9 mouse cellular contexts compared by ENCODE assay signal in the genomic region with DNA sequence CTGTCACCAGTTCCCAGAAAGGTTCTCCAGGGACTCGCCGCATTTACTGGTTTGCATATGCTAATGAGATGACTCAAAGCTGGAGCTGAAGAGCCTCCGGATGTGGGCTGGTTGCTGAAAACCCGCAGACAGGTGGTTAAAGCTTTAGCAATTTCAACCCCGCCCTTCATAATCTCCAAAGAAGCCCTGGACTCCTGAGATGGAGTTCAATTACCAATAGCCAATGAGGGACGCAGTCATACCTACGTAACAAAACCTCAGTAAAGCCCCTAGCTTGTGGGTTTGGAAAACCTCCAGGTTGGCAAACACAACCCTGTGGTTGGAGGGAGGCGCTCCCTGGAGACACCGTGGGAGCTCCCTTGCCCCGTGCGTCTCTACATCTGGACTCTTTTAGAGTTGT. TPM values are rescaled to one million over a fixed set of nuclear protein-coding genes. Genes with fewer than 3 reads are reported as not detected.
DNase-seq lines count a peak whose midpoint lies in the region; ATAC-seq and TF ChIP-seq lines count a peak whose summit lies in the region.
"Had no signal": no experiment of that assay in that cellular context is flagged by ENCODE, and none has a peak within 500 bp of the region (broad histone marks: within the 10 kb centered on the region; RNA-seq: fewer than 3 reads in every experiment).

No protein-coding gene starts in this region.

- H3K4me2 ChIP-seq in embryonic facial prominence, embryonic 12.5 days (replicated peaks): peak overlapping the region; percentile 14; the same call in 1 of the 2 replicates
- peak overlapping the region; percentile 99 for H3K4me2 ChIP-seq in CH12.LX (ENCODE audit: insufficient read depth, low read depth, poor library complexity, severe bottlenecking)
- H3K4me2 ChIP-seq in midbrain, embryonic 11.5 days: no peak overlapping the region

- H3K79me2 ChIP-seq in CH12.LX (replicated peaks; ENCODE audit: control insufficient read depth, extremely low read depth, insufficient read depth, poor library complexity, severe bottlenecking): no peaks in the 10 kb centered on the region

- TF ChIP-seq POLR2A in CH12.LX (IDR thresholded peaks at IDR 0.05; ENCODE audit: low read depth, low read length): no peak

- TF ChIP-seq RAD21 in CH12.LX (IDR thresholded peaks at IDR 0.05; ENCODE audit: low read depth, low read length): no peak

- H3K27ac ChIP-seq in embryonic facial prominence, embryonic 12.5 days: no peak overlapping the region
- H3K27ac ChIP-seq in embryonic facial prominence, embryonic 10.5 days (replicated peaks): no peak overlapping the region
- peak overlapping the region; percentile 71 for H3K27ac ChIP-seq in CH12.LX (ENCODE audit: insufficient read depth, low read depth)
- H3K27ac ChIP-seq in midbrain, embryonic 11.5 days (ENCODE audit: low read depth, low read length): no peak overlapping the region

- dilution Hi-C loops in CH12.LX (cut with MboI; ENCODE audit: extremely low pct_ligation_motif_present, extremely low pct_unique_long_range_greater_than_20kb, low sequenced_read_pairs): no loop called here

- H3K36me3 ChIP-seq in embryonic facial prominence, embryonic 12.5 days: no peaks in the 10 kb centered on the region
- no peaks in the 10 kb centered on the region for H3K36me3 ChIP-seq in embryonic facial prominence, embryonic 10.5 days (replicated peaks)
- no peaks in the 10 kb centered on the region for H3K36me3 ChIP-seq in CH12.LX (replicated peaks in 1 of 2; ENCODE audit: control insufficient read depth in 1 of 2, insufficient read depth in 1 of 2, low read length in 1 of 2)
- no peaks in the 10 kb centered on the region for H3K36me3 ChIP-seq in midbrain, embryonic 11.5 days (ENCODE audit: control insufficient read depth, insufficient read depth, low read length)

- peak; percentile 79 for ATAC-seq in embryonic facial prominence, embryonic 12.5 days (ENCODE audit: insufficient number of reproducible peaks, insufficient read depth, low FRiP score, low TSS enrichment)
- peak; percentile 85 for ATAC-seq in granulocyte monocyte progenitor cell, adult 5-6 weeks (replicated peaks; ENCODE audit: poor library complexity, severe bottlenecking)
- peak; percentile 77 for ATAC-seq in neutrophil, adult 5-6 weeks (ENCODE audit: extremely low read depth, insufficient number of reproducible peaks, low FRiP score, poor library complexity, severe bottlenecking)
- ATAC-seq in midbrain, embryonic 11.5 days (ENCODE audit: low FRiP score): no peak

- no peak overlapping the region for H3K9ac ChIP-seq in embryonic facial prominence, embryonic 12.5 days
- H3K9ac ChIP-seq in CH12.LX (ENCODE audit: insufficient read depth, low read depth): no peak overlapping the region
- no peak overlapping the region for H3K9ac ChIP-seq in midbrain, embryonic 11.5 days (ENCODE audit: low read length)

- H3K27me3 ChIP-seq in embryonic facial prominence, embryonic 12.5 days: no peaks in the 10 kb centered on the region
- H3K27me3 ChIP-seq in embryonic facial prominence, embryonic 10.5 days (replicated peaks; ENCODE audit: low read depth, poor library complexity, severe bottlenecking): peaks cover 19% of the 10 kb centered on the region
- H3K27me3 ChIP-seq in CH12.LX (replicated peaks): peaks cover 9% of the 10 kb centered on the region
- H3K27me3 ChIP-seq in midbrain, embryonic 11.5 days (ENCODE audit: control insufficient read depth, insufficient read depth, low read length): no peaks in the 10 kb centered on the region; the same call in 1 of the 2 replicates

- no peak for TF ChIP-seq CTCF in CH12.LX (conservative IDR thresholded peaks at IDR 0.05 in 1 of 2, IDR thresholded peaks at IDR 0.05 in 1 of 2; ENCODE audit: low read depth in 2 of 2, low read length in 2 of 2)

- H3K4me1 ChIP-seq in embryonic facial prominence, embryonic 12.5 days: peaks cover 3% of the 10 kb centered on the region; the same call in 1 of the 2 replicates
- peaks cover 16% of the 10 kb centered on the region for H3K4me1 ChIP-seq in embryonic facial prominence, embryonic 10.5 days
- peaks cover 2 to 25% of the 10 kb centered on the region in 2 experiments for H3K4me1 ChIP-seq in CH12.LX (ENCODE audit: control insufficient read depth in 1 of 2, insufficient read depth in 2 of 2)
- no peaks in the 10 kb centered on the region for H3K4me1 ChIP-seq in midbrain, embryonic 11.5 days (ENCODE audit: control insufficient read depth, insufficient read depth, low read length)

- H3K4me3 ChIP-seq in embryonic facial prominence, embryonic 12.5 days: no peak overlapping the region
- H3K4me3 ChIP-seq in embryonic facial prominence, embryonic 10.5 days: no peak overlapping the region
- H3K4me3 ChIP-seq in CH12.LX (replicated peaks in 1 of 3; ENCODE audit: low read depth in 2 of 3, low read length in 2 of 3, poor library complexity in 1 of 3): no peak overlapping the region
- no peak overlapping the region for H3K4me3 ChIP-seq in midbrain, embryonic 11.5 days (ENCODE audit: low read depth, low read length)

- H3K9me3 ChIP-seq in embryonic facial prominence, embryonic 12.5 days: peaks cover 5% of the 10 kb centered on the region; the same call in 1 of the 2 replicates
- H3K9me3 ChIP-seq in embryonic facial prominence, embryonic 10.5 days: peaks cover 11% of the 10 kb centered on the region; the same call in 1 of the 2 replicates
- H3K9me3 ChIP-seq in CH12.LX (replicated peaks; ENCODE audit: low read length): peaks cover 25% of the 10 kb centered on the region
- H3K9me3 ChIP-seq in midbrain, embryonic 11.5 days (ENCODE audit: control insufficient read depth, low read length): no peaks in the 10 kb centered on the region

- 13% methylated on average over 11 of the region's 11 CpGs for WGBS in embryonic facial prominence, embryonic 12.5 days
- 16% methylated on average over 11 of the region's 11 CpGs for WGBS in embryonic facial prominence, embryonic 10.5 days
- WGBS in midbrain, embryonic 11.5 days: 20% methylated on average over 11 of the region's 11 CpGs

- in situ Hi-C loops in CH12.LX (cut with MboI; ENCODE audit: low pct_ligation_motif_present, low pct_unique_long_range_greater_than_20kb, low sequenced_read_pairs): no loop called here

- peak; percentile 98 for TF ChIP-seq EP300 in CH12.LX (IDR thresholded peaks at IDR 0.05; ENCODE audit: low read length)

- no peak for DNase-seq in embryonic facial prominence, embryonic 10.5 days (ENCODE audit: low spot score)
- DNase-seq in CH12.LX (ENCODE audit: extremely low read depth): peak; percentile 99
- no peak for DNase-seq in adrenal gland, postnatal 14 days
- DNase-seq in midbrain, embryonic 11.5 days (ENCODE audit: low spot score, missing footprints): no peak
- DNase-seq in urinary bladder, adult 2 months (ENCODE audit: low spot score): no peak

RNA-seq across cellular contexts. Expression of gene Pigt, which starts 24.5 kb away (rescaled TPM):
- 36.7 and 37.7 TPM in 2 replicates for polyA plus RNA-seq in embryonic facial prominence, embryonic 12.5 days (2016; fragmentation: Nextera tagmentation; extraction: Ambion mirVana)
- polyA plus RNA-seq in embryonic facial prominence, embryonic 10.5 days (2016; fragmentation: Nextera tagmentation; extraction: Ambion mirVana): 34.8 and 38.1 TPM in 2 replicates
- total RNA-seq in CH12.LX (2012; rRNA removed) (36.8 and 39.2 TPM in 2 replicates), CH12.LX (2014; rRNA removed) (12.4 and 14.0 TPM in 2 replicates)
- 66.2 and 91.8 TPM in 2 replicates for polyA plus RNA-seq in CH12.LX (2012; ENCODE audit: insufficient read length, low read depth)
- 97.1 and 103 TPM in 2 replicates for total RNA-seq in granulocyte monocyte progenitor cell, adult 5-6 weeks (2014; fragmentation: Nextera tagmentation)
- total RNA-seq in granulocyte monocyte progenitor cell, adult 5-6 weeks (2017): 27.2 and 27.5 TPM in 2 replicates
- 26.2 and 29.7 TPM in 2 replicates for total RNA-seq in neutrophil, adult 5-6 weeks (2017)
- 85.2 and 89.0 TPM in 2 replicates for total RNA-seq in adrenal gland, postnatal 14 days (2021)
- polyA plus RNA-seq in midbrain, embryonic 11.5 days (2014; fragmentation: Nextera tagmentation; extraction: Ambion mirVana): 48.1 and 51.9 TPM in 2 replicates
- 55.9 and 71.5 TPM in 2 replicates for polyA plus RNA-seq in urinary bladder, adult 2 months (2012; rRNA removed)

RNA-seq across cellular contexts. Expression of gene Dbndd2, which starts 35.9 kb away (rescaled TPM):
- polyA plus RNA-seq in embryonic facial prominence, embryonic 12.5 days (2016; fragmentation: Nextera tagmentation; extraction: Ambion mirVana): 1.7 and 2.2 TPM in 2 replicates
- 1.8 TPM in 2 replicates for polyA plus RNA-seq in embryonic facial prominence, embryonic 10.5 days (2016; fragmentation: Nextera tagmentation; extraction: Ambion mirVana)
- 1.6 and 5.7 TPM in 2 replicates for total RNA-seq in CH12.LX (2012; rRNA removed)
- total RNA-seq in CH12.LX (2014; rRNA removed): 0.61 TPM in 1 of 2 replicates, not detected in the other
- 0.31 and 0.53 TPM in 2 replicates for polyA plus RNA-seq in CH12.LX (2012; ENCODE audit: insufficient read length, low read depth)
- 5.6 TPM in 1 of 2 replicates, not detected in the other for total RNA-seq in granulocyte monocyte progenitor cell, adult 5-6 weeks (2014; fragmentation: Nextera tagmentation)
- 0.46 and 0.95 TPM in 2 replicates for total RNA-seq in granulocyte monocyte progenitor cell, adult 5-6 weeks (2017)
- 1.3 and 2.3 TPM in 2 replicates for total RNA-seq in neutrophil, adult 5-6 weeks (2017)
- 10.0 and 13.8 TPM in 2 replicates for total RNA-seq in adrenal gland, postnatal 14 days (2021)
- polyA plus RNA-seq in midbrain, embryonic 11.5 days (2014; fragmentation: Nextera tagmentation; extraction: Ambion mirVana): 3.1 and 3.4 TPM in 2 replicates
- polyA plus RNA-seq in urinary bladder, adult 2 months (2012; rRNA removed): 124 and 133 TPM in 2 replicates

RNA-seq across cellular contexts. Expression of gene Wfdc2, which starts 40.4 kb away (rescaled TPM):
- polyA plus RNA-seq in embryonic facial prominence, embryonic 12.5 days (2016; fragmentation: Nextera tagmentation; extraction: Ambion mirVana): 49.9 and 59.6 TPM in 2 replicates
- 59.8 and 62.7 TPM in 2 replicates for polyA plus RNA-seq in embryonic facial prominence, embryonic 10.5 days (2016; fragmentation: Nextera tagmentation; extraction: Ambion mirVana)
- total RNA-seq in CH12.LX (2012; rRNA removed) (not detected in 2 replicates), CH12.LX (2014; rRNA removed) (not detected in 2 replicates)
- not detected in 2 replicates for polyA plus RNA-seq in CH12.LX (2012; ENCODE audit: insufficient read length, low read depth)
- not detected in 2 replicates for total RNA-seq in granulocyte monocyte progenitor cell, adult 5-6 weeks (2014; fragmentation: Nextera tagmentation)
- not detected in 2 replicates for total RNA-seq in granulocyte monocyte progenitor cell, adult 5-6 weeks (2017)
- total RNA-seq in neutrophil, adult 5-6 weeks (2017): not detected in 2 replicates
- 2.1 TPM in 1 of 2 replicates, not detected in the other for total RNA-seq in adrenal gland, postnatal 14 days (2021)
- polyA plus RNA-seq in midbrain, embryonic 11.5 days (2014; fragmentation: Nextera tagmentation; extraction: Ambion mirVana): 15.4 and 21.7 TPM in 2 replicates
- polyA plus RNA-seq in urinary bladder, adult 2 months (2012; rRNA removed): 775 and 802 TPM in 2 replicates

RNA-seq across cellular contexts. Expression of gene Trp53tg5, which starts 48.3 kb away (rescaled TPM):
- polyA plus RNA-seq in embryonic facial prominence, embryonic 12.5 days (2016; fragmentation: Nextera tagmentation; extraction: Ambion mirVana): not detected in 2 replicates
- polyA plus RNA-seq in embryonic facial prominence, embryonic 10.5 days (2016; fragmentation: Nextera tagmentation; extraction: Ambion mirVana): not detected in 2 replicates
- not detected in 2 replicates for total RNA-seq in CH12.LX (2012; rRNA removed)
- not detected in 2 replicates for total RNA-seq in CH12.LX (2014; rRNA removed)
- not detected in 2 replicates for polyA plus RNA-seq in CH12.LX (2012; ENCODE audit: insufficient read length, low read depth)
- total RNA-seq in granulocyte monocyte progenitor cell, adult 5-6 weeks (2014; fragmentation: Nextera tagmentation): not detected in 2 replicates
- total RNA-seq in granulocyte monocyte progenitor cell, adult 5-6 weeks (2017): not detected in 2 replicates
- total RNA-seq in neutrophil, adult 5-6 weeks (2017): not detected in 2 replicates
- total RNA-seq in adrenal gland, postnatal 14 days (2021): not detected in 2 replicates
- not detected in 2 replicates for polyA plus RNA-seq in midbrain, embryonic 11.5 days (2014; fragmentation: Nextera tagmentation; extraction: Ambion mirVana)
- polyA plus RNA-seq in urinary bladder, adult 2 months (2012; rRNA removed): not detected in 2 replicates
- total RNA-seq: heart, adult 18-20 months had no signal

RNA-seq across cellular contexts. Expression of gene Spint3, which starts 51.4 kb away (rescaled TPM):
- polyA plus RNA-seq in embryonic facial prominence, embryonic 12.5 days (2016; fragmentation: Nextera tagmentation; extraction: Ambion mirVana): not detected in 2 replicates
- polyA plus RNA-seq in embryonic facial prominence, embryonic 10.5 days (2016; fragmentation: Nextera tagmentation; extraction: Ambion mirVana): not detected in 2 replicates
- total RNA-seq in CH12.LX (2012; rRNA removed): not detected in 2 replicates
- total RNA-seq in CH12.LX (2014; rRNA removed): not detected in 2 replicates
- not detected in 2 replicates for polyA plus RNA-seq in CH12.LX (2012; ENCODE audit: insufficient read length, low read depth)
- not detected in 2 replicates for total RNA-seq in granulocyte monocyte progenitor cell, adult 5-6 weeks (2014; fragmentation: Nextera tagmentation)
- not detected in 2 replicates for total RNA-seq in granulocyte monocyte progenitor cell, adult 5-6 weeks (2017)
- not detected in 2 replicates for total RNA-seq in neutrophil, adult 5-6 weeks (2017)
- not detected in 2 replicates for total RNA-seq in adrenal gland, postnatal 14 days (2021)
- not detected in 2 replicates for polyA plus RNA-seq in midbrain, embryonic 11.5 days (2014; fragmentation: Nextera tagmentation; extraction: Ambion mirVana)
- 0.14 and 0.31 TPM in 2 replicates for polyA plus RNA-seq in urinary bladder, adult 2 months (2012; rRNA removed)
- total RNA-seq: heart, adult 18-20 months had no signal

Comparison
In these comparisons a context has a peak if more than half of its experiments do, and no peak if none do; other contexts are left out.
1. RNA of gene Dbndd2, which starts 35.9 kb away (polyA plus RNA-seq): 124 to 133 TPM in urinary bladder, adult 2 months; 3.1 to 3.4 TPM in midbrain, embryonic 11.5 days, 1.8 TPM in embryonic facial prominence, embryonic 10.5 days, 1.7 to 2.2 TPM in embryonic facial prominence, embryonic 12.5 days and 0.31 to 0.53 TPM in CH12.LX; every median in the first group is over 10 times any median in the second.
2. RNA of gene Wfdc2, which starts 40.4 kb away (polyA plus RNA-seq): 775 to 802 TPM in urinary bladder, adult 2 months, 59.8 to 62.7 TPM in embryonic facial prominence, embryonic 10.5 days, 49.9 to 59.6 TPM in embryonic facial prominence, embryonic 12.5 days and 15.4 to 21.7 TPM in midbrain, embryonic 11.5 days; not detected in CH12.LX; every median in the first group is over 10 times any median in the second.